Mouse (Mus musculus) liver, adult 10 weeks (tissue): ENCODE measurements around the gene Hexim1. TPM values are rescaled to one million over a fixed set of nuclear protein-coding genes. Genes with fewer than 3 reads are reported as not detected.

Source experiments
- polyA plus RNA-seq: library from polyadenylated mRNA; stranded (reverse); fragments of 350-450 nt; fragmentation: Illumina TruSeq; extraction: RNeasy Lipid Tissue Mini Kit (QIAGEN cat#74804); gene quantifications from one replicate; pipeline ENCODE4 v1.2.3, GENCODE M21; 2014; ENCODE audit warnings: low read depth, low replicate concordance

Hexim1 gene
- polyA plus RNA-seq, result 16.2 TPM

GRCm38 (mm10) chr11:103116008-103116818, at the start of gene Hexim1:
Gene Hexim1 (plus strand): TSS chr11:103116231.

DNA sequence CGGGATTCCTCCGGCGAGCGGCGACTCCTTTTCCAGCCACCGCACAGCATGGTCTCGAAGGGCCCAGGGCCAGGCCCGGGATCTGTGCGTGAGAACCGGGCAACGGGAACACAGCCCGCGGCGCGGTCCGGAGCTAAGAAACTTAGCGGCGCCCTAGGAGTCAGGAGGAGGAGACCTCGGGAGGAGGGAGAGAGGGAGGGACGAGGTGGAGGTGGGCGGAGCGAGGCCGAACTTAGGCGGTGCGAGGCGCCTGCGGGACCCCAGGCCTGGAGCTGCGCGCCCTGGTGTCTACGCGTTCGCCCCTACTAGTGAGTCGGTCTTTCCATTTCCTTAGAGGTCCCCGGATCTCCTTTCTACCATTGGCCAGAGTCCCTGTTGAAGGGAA, 14.6 kb upstream of the Hexim1 start, which contains the start of the genes Plcd3 and Acbd4:
TSS of gene Plcd3 (minus strand) at position 178 of the 385 bp plus-strand sequence.
TSS of gene Acbd4 (plus strand) at position 202 of the 385 bp plus-strand sequence.

GRCm38 (mm10) chr11:103131701-103132575, 15.9 kb downstream of the Hexim1 start, which contains the start of gene Hexim2:
Gene Hexim2 (plus strand): TSS chr11:103132429.

Other genes starting within 250 kb of the Hexim1 start
- gene Eftud2, start 235.2 kb upstream of the Hexim1 start, polyA plus RNA-seq, result 7.8 TPM
- gene Ccdc103, start 235.0 kb upstream of the Hexim1 start, polyA plus RNA-seq, result not detected
- not detected for gene Fam187a, start 231.1 kb upstream of the Hexim1 start, polyA plus RNA-seq
- 0.24 TPM for gene Gfap, start 215.3 kb upstream of the Hexim1 start, polyA plus RNA-seq
- not detected for gene Kif18b, start 191.1 kb upstream of the Hexim1 start, polyA plus RNA-seq
- not detected for gene C1ql1, start 169.5 kb upstream of the Hexim1 start, polyA plus RNA-seq
- gene Nmt1, start 88.0 kb upstream of the Hexim1 start, polyA plus RNA-seq, result 11.1 TPM
- 20.2 TPM for gene Dcakd, start 87.9 kb upstream of the Hexim1 start, polyA plus RNA-seq
- not detected for gene Plcd3, start 14.6 kb upstream of the Hexim1 start, polyA plus RNA-seq
- gene Acbd4, start 14.5 kb upstream of the Hexim1 start, polyA plus RNA-seq, result 10.8 TPM
- 0.26 TPM for gene Hexim2, start 16.2 kb downstream of the Hexim1 start, polyA plus RNA-seq
- 0.56 TPM for gene Fmnl1, start 54.9 kb downstream of the Hexim1 start, polyA plus RNA-seq
- not detected for gene 1700023F06Rik, start 92.3 kb downstream of the Hexim1 start, polyA plus RNA-seq
- gene Spata32, start 102.2 kb downstream of the Hexim1 start, polyA plus RNA-seq, result not detected
- 0.08 TPM for gene Map3k14, start 151.2 kb downstream of the Hexim1 start, polyA plus RNA-seq
- gene Arhgap27, start 247.5 kb downstream of the Hexim1 start, polyA plus RNA-seq, result not detected